Mouse (Mus musculus): ENCODE data around the gene Arl8b. TPM values are rescaled to one million over a fixed set of nuclear protein-coding genes. Genes with fewer than 3 reads are reported as not detected.

Gene Arl8b
- total and polyA plus RNA-seq, 2 experiments from 2014 or later: 73.1 to 105 TPM

DNA sequence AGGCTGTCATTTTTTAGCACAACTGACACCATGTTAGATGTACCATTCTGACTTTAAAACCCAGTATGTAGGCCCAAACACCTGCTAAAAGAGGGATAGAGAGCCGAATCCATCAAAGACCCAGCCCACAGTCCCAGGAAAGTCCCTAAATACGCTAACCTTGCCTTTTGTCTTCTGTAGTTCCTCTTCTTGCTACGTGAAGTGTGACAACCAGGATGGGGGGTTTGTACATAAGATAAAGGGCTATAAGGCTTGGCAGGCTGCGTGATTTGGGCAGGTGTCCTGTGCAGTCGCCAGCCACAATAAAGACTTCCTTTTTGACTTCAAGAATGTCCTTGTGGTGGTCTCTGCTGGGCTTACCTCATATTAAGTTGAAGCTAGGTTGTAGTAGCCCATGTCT, 4.5 kb upstream of the Arl8b start:
- no peak for ATAC-seq (ENCODE audit: low FRiP score)
- no peak overlapping the region for H3K9ac ChIP-seq (replicated peaks; ENCODE audit: low read length, poor library complexity, severe bottlenecking)
- no peaks in the 10 kb centered on the region for H3K9me3 ChIP-seq (ENCODE audit: low read length)
- H3K27ac ChIP-seq (ENCODE audit: low read depth, low read length): no peak overlapping the region
- H3K4me2 ChIP-seq (ENCODE audit: low read depth, low read length, poor library complexity, severe bottlenecking): no peak overlapping the region
- H3K4me1 ChIP-seq (ENCODE audit: insufficient read depth, low read length): no peaks in the 10 kb centered on the region
- TF ChIP-seq CTCF (IDR thresholded peaks at IDR 0.05): no peak
- WGBS: 73% methylated on average over 5 of the region's 5 CpGs
- H3K4me3 ChIP-seq (ENCODE audit: low read depth, low read length): no peak overlapping the region
- DNase-seq (ENCODE audit: low spot score): no peak
- H3K36me3 ChIP-seq (ENCODE audit: insufficient read depth, low read length): no peaks in the 10 kb centered on the region
- H3K27me3 ChIP-seq (ENCODE audit: insufficient read depth, low read length): no peaks in the 10 kb centered on the region

DNA sequence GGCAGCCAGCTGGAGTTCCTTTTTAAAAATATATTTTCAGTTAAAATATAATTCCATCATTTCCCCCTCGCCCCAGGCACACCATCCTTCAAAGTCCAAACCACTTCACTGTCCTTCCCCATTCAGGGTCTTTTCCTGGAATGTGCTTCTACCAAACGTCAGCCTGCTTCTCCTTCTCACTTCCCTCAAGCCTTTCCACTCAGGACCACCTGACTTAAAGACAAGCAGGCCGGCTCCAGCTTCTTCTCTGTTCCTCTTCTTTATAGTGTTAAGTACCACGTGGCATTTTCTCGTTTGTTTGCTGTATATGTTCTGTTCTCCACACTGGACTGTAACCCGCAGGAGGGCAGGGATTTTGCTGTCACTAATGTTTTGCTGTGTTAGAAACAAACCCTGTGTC, 1.0 kb upstream of the Arl8b start:
- DNase-seq (ENCODE audit: low spot score) (no peak), ATAC-seq (ENCODE audit: low FRiP score) (no peak)
- Histone ChIP-seq H3K9me3 (ENCODE audit: low read length) (no peaks in the 10 kb centered on the region), H3K27me3 (ENCODE audit: insufficient read depth, low read length) (no peaks in the 10 kb centered on the region), H3K4me2 (ENCODE audit: low read depth, low read length, poor library complexity, severe bottlenecking) (no peak overlapping the region), H3K27ac (ENCODE audit: low read depth, low read length) (no peak overlapping the region), H3K4me3 (ENCODE audit: low read depth, low read length) (no peak overlapping the region), H3K4me1 (ENCODE audit: insufficient read depth, low read length) (peaks cover 13% of the 10 kb centered on the region), H3K36me3 (ENCODE audit: insufficient read depth, low read length) (no peaks in the 10 kb centered on the region), H3K9ac (replicated peaks; ENCODE audit: low read length, poor library complexity, severe bottlenecking) (no peak overlapping the region)
- TF ChIP-seq CTCF (IDR thresholded peaks at IDR 0.05): no peak
- WGBS: 69% methylated on average over 6 of the region's 6 CpGs

DNA sequence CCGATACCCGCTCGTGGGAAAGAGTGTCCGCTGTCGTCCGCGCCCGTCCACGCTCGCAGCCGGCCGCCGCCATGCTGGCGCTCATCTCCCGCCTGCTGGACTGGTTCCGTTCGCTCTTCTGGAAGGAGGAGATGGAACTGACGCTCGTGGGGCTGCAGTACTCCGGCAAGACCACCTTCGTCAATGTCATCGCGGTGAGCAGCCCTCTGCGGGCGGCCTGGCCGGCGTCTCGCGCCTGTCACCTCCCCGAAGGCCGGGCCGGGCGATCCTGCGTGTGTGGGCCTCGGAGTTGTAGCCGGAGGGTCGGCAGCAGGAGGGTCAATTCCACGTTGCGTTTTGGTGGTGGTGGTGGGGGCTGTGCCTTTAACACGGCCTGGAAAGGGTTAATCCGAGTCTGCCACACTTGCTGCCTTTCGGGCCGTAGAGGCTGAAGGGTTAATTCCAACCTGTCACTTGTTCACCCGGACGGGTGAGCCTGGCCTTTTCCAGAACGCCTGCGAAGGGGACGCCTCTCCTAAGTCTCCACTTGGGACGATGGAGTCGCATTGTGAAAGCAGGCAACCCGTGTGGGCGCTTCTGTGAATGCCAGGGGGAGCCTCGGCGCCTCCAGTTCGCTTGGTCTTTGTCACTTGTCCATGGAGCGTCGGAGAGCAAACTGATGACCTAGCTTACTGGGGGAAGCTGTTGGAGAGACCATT, 434 bp downstream of the Arl8b start:
- no peaks in the 10 kb centered on the region for H3K9me3 ChIP-seq (ENCODE audit: low read length)
- peak overlapping the region; percentile 85 for H3K4me2 ChIP-seq (ENCODE audit: low read depth, low read length, poor library complexity, severe bottlenecking)
- no peaks in the 10 kb centered on the region for H3K27me3 ChIP-seq (ENCODE audit: insufficient read depth, low read length)
- H3K9ac ChIP-seq (replicated peaks; ENCODE audit: low read length, poor library complexity, severe bottlenecking): peak overlapping the region; percentile 99
- peak overlapping the region; percentile 100 for H3K4me3 ChIP-seq (ENCODE audit: low read depth, low read length)
- H3K36me3 ChIP-seq (ENCODE audit: insufficient read depth, low read length): no peaks in the 10 kb centered on the region
- no peak for TF ChIP-seq CTCF (IDR thresholded peaks at IDR 0.05)
- peaks cover 13% of the 10 kb centered on the region for H3K4me1 ChIP-seq (ENCODE audit: insufficient read depth, low read length)
- peak overlapping the region; percentile 91 for H3K27ac ChIP-seq (ENCODE audit: low read depth, low read length)
- DNase-seq (ENCODE audit: low spot score) (peak; percentile 60), ATAC-seq (ENCODE audit: low FRiP score) (peak; percentile 62)
- under 1% methylated on average over 45 of the region's 57 CpGs for WGBS

DNA sequence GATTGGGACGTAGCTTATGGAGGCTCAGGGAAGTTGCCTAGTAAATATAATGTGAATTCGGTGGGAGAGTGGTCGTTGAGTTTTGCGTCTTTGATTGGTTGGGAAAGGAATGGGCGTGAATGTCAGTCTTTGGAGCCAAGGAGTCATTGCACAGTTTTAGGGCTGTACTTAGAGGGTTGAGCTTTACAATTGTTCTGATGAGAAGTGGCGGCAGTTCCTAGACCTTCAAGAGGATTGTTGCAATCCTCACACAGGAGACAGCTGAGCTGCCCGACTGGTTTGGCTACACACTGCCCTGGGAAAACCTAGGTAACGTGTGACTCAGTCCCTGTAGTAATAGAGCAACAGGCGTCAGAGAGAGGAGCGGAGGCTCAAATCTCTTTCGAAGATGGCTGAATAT, 1.2 kb downstream of the Arl8b start:
- Histone ChIP-seq H3K9ac (replicated peaks; ENCODE audit: low read length, poor library complexity, severe bottlenecking) (peak overlapping the region; percentile 99), H3K27ac (ENCODE audit: low read depth, low read length) (no peak overlapping the region), H3K4me3 (ENCODE audit: low read depth, low read length) (peak overlapping the region; percentile 100), H3K27me3 (ENCODE audit: insufficient read depth, low read length) (no peaks in the 10 kb centered on the region), H3K36me3 (ENCODE audit: insufficient read depth, low read length) (no peaks in the 10 kb centered on the region), H3K4me1 (ENCODE audit: insufficient read depth, low read length) (peaks cover 13% of the 10 kb centered on the region), H3K4me2 (ENCODE audit: low read depth, low read length, poor library complexity, severe bottlenecking) (peak overlapping the region; percentile 85), H3K9me3 (ENCODE audit: low read length) (no peaks in the 10 kb centered on the region)
- no peak for ATAC-seq (ENCODE audit: low FRiP score)
- WGBS: 35% methylated on average over 11 of the region's 11 CpGs
- TF ChIP-seq CTCF (IDR thresholded peaks at IDR 0.05): no peak
- DNase-seq (ENCODE audit: low spot score): no peak

DNA sequence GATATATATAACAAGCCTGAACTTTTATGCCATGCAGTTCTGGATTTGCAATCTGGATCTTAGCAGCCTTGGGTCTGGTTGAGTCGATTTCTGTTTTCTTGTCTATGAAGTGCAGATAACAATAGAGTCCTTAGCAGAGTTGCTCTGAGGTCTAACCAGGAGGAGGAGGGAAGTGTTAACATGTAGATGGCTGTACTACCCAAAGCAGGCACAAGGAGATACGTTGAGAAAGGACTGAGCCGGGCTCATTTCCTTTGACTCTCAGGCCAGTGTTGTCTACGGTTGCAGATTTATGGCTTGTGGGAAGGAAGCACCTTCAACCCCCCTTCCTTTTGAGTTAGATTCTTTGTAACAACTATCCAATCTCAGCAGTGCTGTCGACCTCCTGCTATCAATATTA, 1.9 kb downstream of the Arl8b start:
- no peaks in the 10 kb centered on the region for H3K36me3 ChIP-seq (ENCODE audit: insufficient read depth, low read length)
- TF ChIP-seq CTCF (IDR thresholded peaks at IDR 0.05): no peak
- H3K9me3 ChIP-seq (ENCODE audit: low read length): no peaks in the 10 kb centered on the region
- no peak for ATAC-seq (ENCODE audit: low FRiP score)
- DNase-seq (ENCODE audit: low spot score): no peak
- H3K4me2 ChIP-seq (ENCODE audit: low read depth, low read length, poor library complexity, severe bottlenecking): peak overlapping the region; percentile 85
- no peaks in the 10 kb centered on the region for H3K27me3 ChIP-seq (ENCODE audit: insufficient read depth, low read length)
- H3K4me3 ChIP-seq (ENCODE audit: low read depth, low read length): peak overlapping the region; percentile 100
- no peak overlapping the region for H3K27ac ChIP-seq (ENCODE audit: low read depth, low read length)
- peak overlapping the region; percentile 99; the same call in 1 of the 2 replicates for H3K9ac ChIP-seq (replicated peaks; ENCODE audit: low read length, poor library complexity, severe bottlenecking)
- H3K4me1 ChIP-seq (ENCODE audit: insufficient read depth, low read length): peaks cover 13% of the 10 kb centered on the region
- 74% methylated on average over 5 of the region's 5 CpGs for WGBS

DNA sequence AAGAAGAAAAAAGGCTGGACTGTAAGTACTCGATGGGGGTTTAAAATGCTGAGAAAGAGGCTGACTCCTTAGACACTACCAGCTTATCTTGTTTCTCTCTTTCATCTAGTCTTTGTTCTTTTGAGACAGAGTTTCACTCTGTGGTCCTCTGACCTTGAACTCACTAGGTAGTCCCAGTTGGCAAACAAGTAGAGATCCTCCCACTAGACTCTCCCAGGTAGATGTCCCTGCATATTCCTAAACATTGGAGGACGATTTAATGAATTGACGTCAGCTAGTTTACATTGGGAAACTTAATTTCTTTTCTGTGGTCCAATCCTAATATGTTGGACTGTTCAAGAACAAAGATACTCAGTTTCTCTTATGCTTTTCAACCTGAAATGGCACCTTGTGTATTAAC, 2.7 kb downstream of the Arl8b start:
- no peak for ATAC-seq (ENCODE audit: low FRiP score)

More for the DNA sequence above, 2.7 kb downstream of the Arl8b start:
- Histone ChIP-seq H3K9ac (replicated peaks; ENCODE audit: low read length, poor library complexity, severe bottlenecking) (no peak overlapping the region), H3K27ac (ENCODE audit: low read depth, low read length) (no peak overlapping the region), H3K9me3 (ENCODE audit: low read length) (no peaks in the 10 kb centered on the region), H3K36me3 (ENCODE audit: insufficient read depth, low read length) (no peaks in the 10 kb centered on the region), H3K4me2 (ENCODE audit: low read depth, low read length, poor library complexity, severe bottlenecking) (no peak overlapping the region), H3K27me3 (ENCODE audit: insufficient read depth, low read length) (no peaks in the 10 kb centered on the region), H3K4me3 (ENCODE audit: low read depth, low read length) (no peak overlapping the region), H3K4me1 (ENCODE audit: insufficient read depth, low read length) (peaks cover 13% of the 10 kb centered on the region)
- TF ChIP-seq CTCF (IDR thresholded peaks at IDR 0.05): no peak
- DNase-seq (ENCODE audit: low spot score): no peak
- 90% methylated on average over 3 of the region's 3 CpGs for WGBS

All from midbrain, postnatal 0 days (tissue).